Mouse (Mus musculus): Measurements from ENCODE around the gene Olfr1410.

Gene Olfr1410

DNA sequence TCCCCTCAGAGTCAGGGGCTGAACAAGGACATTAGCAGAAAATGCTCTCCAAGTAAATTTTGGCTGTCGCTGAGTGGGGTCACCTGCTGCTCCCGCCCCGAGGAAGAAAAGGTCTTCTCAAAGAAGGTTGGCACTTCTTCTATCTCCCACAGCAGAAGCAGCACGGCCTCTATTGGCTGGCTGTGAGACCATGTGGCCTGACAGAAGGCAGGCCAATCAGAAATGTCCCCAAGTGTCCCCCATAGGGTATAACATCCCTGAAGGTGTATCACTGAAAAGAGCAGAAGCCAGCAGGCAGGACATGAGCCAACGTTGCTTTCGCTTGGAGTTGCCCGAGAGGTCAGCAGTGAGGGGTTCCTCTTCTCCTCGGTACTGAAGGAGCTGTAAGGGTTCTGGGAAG is 30.4 kb downstream of the Olfr1410 start:
- Histone ChIP-seq H3K4me1 (replicated peaks; ENCODE audit: low read depth, low read length) (peaks cover 33% of the 10 kb centered on the region), H3K36me3 (ENCODE audit: insufficient read depth, low read length) (peaks cover 45% of the 10 kb centered on the region), H3K27me3 (ENCODE audit: insufficient read depth, low read length) (no peaks in the 10 kb centered on the region), H3K9me3 (ENCODE audit: low read length) (no peaks in the 10 kb centered on the region), H3K4me3 (replicated peaks; ENCODE audit: low read length) (no peak overlapping the region)
- TF ChIP-seq POU5F1 (IDR thresholded peaks at IDR 0.05; ENCODE audit: borderline replicate concordance, low read length) (no peak), CTCF (conservative IDR thresholded peaks at IDR 0.05; ENCODE audit: low read length) (no peak), NANOG (IDR thresholded peaks at IDR 0.05; ENCODE audit: borderline replicate concordance, low read length) (no peak)

DNA sequence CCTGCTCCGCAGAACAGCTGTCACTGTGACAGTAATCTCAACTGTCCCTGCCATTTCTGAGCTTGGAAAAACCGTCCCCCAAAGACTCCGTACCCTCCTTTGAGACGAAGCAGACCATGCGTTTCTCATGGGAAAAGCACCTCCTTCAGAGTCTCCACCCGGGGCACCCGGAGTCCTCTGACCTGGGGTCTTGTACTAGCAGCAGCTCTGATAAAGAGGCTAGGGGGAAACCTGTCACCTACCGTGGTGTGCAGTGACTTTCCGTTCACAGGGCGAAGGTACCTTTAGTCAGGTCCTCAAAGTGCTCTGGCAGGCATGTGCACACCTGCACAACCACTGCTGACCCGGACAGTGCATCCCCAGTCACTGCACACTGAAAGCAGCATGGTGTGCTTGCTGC is 31.1 kb downstream of the Olfr1410 start:
- H3K9me3 ChIP-seq (ENCODE audit: low read length) = no peaks in the 10 kb centered on the region
- no peaks in the 10 kb centered on the region for H3K27me3 ChIP-seq (ENCODE audit: insufficient read depth, low read length)
- TF ChIP-seq POU5F1 (IDR thresholded peaks at IDR 0.05; ENCODE audit: borderline replicate concordance, low read length) (no peak), NANOG (IDR thresholded peaks at IDR 0.05; ENCODE audit: borderline replicate concordance, low read length) (no peak), CTCF (conservative IDR thresholded peaks at IDR 0.05; ENCODE audit: low read length) (no peak)
- H3K4me1 ChIP-seq (replicated peaks; ENCODE audit: low read depth, low read length) = peaks cover 37% of the 10 kb centered on the region
- H3K36me3 ChIP-seq (ENCODE audit: insufficient read depth, low read length) = peaks cover 45% of the 10 kb centered on the region
- no peak overlapping the region for H3K4me3 ChIP-seq (replicated peaks; ENCODE audit: low read length)

DNA sequence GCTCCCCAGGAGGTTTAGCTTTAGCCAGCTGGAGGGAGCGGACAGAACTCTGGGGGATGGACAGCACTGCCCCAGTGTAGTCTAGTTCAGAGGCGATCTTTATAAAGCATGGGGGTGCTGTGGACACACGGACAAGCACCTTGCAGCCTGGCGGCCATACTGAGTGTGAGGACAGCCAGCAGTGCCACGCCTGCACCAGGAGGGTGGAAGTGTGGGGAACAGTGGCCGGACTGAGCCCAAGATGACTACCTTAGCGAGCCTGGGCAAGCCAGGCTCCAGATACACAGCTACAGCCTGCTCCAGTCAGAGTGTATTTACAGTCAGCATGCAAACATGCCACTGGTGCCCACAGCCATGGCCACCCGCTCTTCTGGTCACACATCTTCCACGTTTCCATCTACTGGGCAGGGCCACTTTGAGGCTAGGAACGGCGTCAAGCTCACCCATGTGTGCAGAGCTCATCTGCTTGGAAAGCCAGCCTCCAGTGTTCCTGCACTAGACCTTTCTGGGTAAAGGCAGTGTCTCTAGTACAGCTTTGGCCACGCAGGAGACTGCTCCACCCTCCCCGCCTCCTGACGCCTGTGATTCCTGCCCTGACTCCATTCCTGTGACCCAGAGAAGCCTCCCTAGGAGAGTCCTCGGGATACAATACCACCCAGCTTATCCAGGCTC is 32.1 kb downstream of the Olfr1410 start:
- TF ChIP-seq POU5F1 (IDR thresholded peaks at IDR 0.05; ENCODE audit: borderline replicate concordance, low read length) = no peak
- TF ChIP-seq CTCF (conservative IDR thresholded peaks at IDR 0.05; ENCODE audit: low read length) = no peak
- no peak for TF ChIP-seq NANOG (IDR thresholded peaks at IDR 0.05; ENCODE audit: borderline replicate concordance, low read length)
- H3K9me3 ChIP-seq (ENCODE audit: low read length) = no peaks in the 10 kb centered on the region
- no peaks in the 10 kb centered on the region for H3K27me3 ChIP-seq (ENCODE audit: insufficient read depth, low read length)
- no peak overlapping the region for H3K4me3 ChIP-seq (replicated peaks; ENCODE audit: low read length)
- H3K4me1 ChIP-seq (replicated peaks; ENCODE audit: low read depth, low read length) = peaks cover 43% of the 10 kb centered on the region
- H3K36me3 ChIP-seq (ENCODE audit: insufficient read depth, low read length) = peaks cover 45% of the 10 kb centered on the region

DNA sequence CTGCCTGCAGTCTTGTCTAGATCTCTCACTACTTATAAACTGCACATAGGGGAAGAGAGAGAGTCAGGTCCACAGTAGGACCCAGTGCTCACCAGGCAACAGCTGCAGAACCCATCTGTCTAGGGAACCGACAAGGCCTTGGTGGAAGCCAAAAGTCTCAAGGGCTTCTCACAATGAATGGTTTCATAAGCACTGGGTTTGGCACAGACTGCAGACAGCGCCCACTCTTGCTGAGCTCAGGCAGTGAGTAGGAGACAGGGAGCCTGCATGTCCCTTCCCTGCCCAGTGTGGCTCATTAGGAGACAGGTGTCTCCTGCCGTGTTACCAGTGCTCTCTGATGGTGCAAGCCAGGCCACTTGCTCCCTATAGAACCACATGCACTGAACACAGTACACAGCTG is 32.6 kb downstream of the Olfr1410 start:
- Histone ChIP-seq H3K36me3 (ENCODE audit: insufficient read depth, low read length) (peaks cover 45% of the 10 kb centered on the region), H3K4me3 (replicated peaks; ENCODE audit: low read length) (no peak overlapping the region), H3K4me1 (replicated peaks; ENCODE audit: low read depth, low read length) (peaks cover 43% of the 10 kb centered on the region), H3K9me3 (ENCODE audit: low read length) (no peaks in the 10 kb centered on the region), H3K27me3 (ENCODE audit: insufficient read depth, low read length) (no peaks in the 10 kb centered on the region)
- TF ChIP-seq POU5F1 (IDR thresholded peaks at IDR 0.05; ENCODE audit: borderline replicate concordance, low read length) (no peak), CTCF (conservative IDR thresholded peaks at IDR 0.05; ENCODE audit: low read length) (no peak), NANOG (IDR thresholded peaks at IDR 0.05; ENCODE audit: borderline replicate concordance, low read length) (no peak)

DNA sequence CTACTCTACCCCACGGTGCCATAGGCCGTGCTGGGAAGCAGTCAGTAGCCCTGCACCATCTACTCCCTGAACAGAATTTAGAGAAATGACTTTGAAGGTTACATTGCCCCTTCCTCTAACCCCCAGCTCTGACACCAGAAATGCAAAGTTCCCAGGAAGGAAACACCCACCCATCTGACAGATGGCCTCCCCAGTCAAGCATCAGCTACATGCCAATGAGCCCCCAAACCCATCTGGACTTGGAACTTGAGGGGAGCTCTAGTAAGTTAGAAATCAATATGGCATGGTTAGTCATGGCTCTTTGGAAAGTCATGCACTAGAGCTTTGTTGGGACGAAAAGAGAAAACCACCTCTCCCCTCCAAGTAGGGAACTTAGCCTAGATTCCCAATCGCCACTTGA is 33.2 kb downstream of the Olfr1410 start:
- Histone ChIP-seq H3K9me3 (ENCODE audit: low read length) (no peaks in the 10 kb centered on the region), H3K4me1 (replicated peaks; ENCODE audit: low read depth, low read length) (peaks cover 43% of the 10 kb centered on the region), H3K36me3 (ENCODE audit: insufficient read depth, low read length) (peaks cover 45% of the 10 kb centered on the region), H3K27me3 (ENCODE audit: insufficient read depth, low read length) (no peaks in the 10 kb centered on the region), H3K4me3 (replicated peaks; ENCODE audit: low read length) (no peak overlapping the region)
- TF ChIP-seq NANOG (IDR thresholded peaks at IDR 0.05; ENCODE audit: borderline replicate concordance, low read length) = no peak
- TF ChIP-seq CTCF (conservative IDR thresholded peaks at IDR 0.05; ENCODE audit: low read length) = no peak
- no peak for TF ChIP-seq POU5F1 (IDR thresholded peaks at IDR 0.05; ENCODE audit: borderline replicate concordance, low read length)

DNA sequence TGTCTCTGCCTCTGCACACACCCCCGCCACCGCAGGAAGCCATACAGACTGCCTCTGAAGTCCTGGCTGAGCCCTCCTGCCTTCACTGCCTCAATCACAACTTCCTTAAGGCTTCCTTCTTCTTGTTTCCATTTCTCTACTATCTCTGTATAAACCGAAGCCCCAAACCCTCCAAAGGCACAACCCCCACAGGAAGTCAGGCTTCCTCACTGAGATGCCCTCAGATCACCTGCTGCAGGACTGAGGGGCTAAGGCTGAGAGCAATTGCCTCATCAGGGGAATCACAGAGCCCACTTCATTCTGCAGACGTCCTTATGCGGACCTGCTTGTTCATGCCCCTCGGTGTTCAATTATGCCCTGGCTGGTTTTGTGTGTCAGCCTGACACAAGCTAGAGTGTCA is 34.8 kb downstream of the Olfr1410 start:
- Histone ChIP-seq H3K27me3 (ENCODE audit: insufficient read depth, low read length) (peaks cover 4% of the 10 kb centered on the region), H3K36me3 (ENCODE audit: insufficient read depth, low read length) (peaks cover 45% of the 10 kb centered on the region)

DNA sequence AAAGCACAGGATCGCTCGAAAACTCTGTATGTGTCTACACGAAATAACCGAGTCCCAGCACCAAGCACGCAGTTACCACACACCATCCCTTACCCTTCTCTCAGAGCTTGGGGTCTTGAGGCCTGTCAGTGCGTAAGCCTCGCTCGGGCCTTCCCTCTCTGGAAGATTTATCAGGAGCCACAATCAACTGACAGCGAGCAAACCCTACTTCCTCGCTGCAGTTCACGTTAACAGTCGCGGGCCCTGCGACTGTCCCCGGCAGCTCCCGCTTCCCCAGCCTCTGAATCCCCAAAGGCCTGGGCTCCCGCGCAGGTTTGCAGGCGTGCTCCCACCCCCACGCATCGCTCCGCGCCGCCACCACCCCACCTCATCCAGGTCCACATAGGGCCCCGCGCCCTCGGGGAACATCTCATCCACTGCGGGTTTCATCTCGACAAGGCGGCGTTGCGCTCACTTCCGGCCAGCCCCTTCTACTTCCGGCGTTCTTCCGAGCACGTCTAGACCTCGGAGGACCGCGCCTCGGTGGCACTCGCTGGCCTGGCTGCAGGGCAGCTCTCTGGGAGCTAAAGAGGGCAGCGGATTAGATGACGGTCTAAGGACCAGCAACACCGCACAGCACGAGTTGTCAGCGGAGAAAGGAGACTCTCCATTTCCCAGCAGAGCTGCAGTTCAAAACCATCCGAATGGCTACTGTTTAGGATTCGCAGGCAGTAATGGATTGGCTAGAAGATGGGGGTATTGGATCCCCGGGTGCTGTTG is 36.1 kb downstream of the Olfr1410 start, which contains the start of gene Cops9:
Gene Cops9 (minus strand): TSS at position 472 of the 759 bp plus-strand sequence.
- peak within 1 kb of the TSS; percentile 92 for H3K4me3 ChIP-seq (replicated peaks; ENCODE audit: low read length)
- H3K9me3 ChIP-seq (ENCODE audit: low read length) = no peaks in the 10 kb centered on the region
- peaks cover 15% of the 10 kb centered on the region for H3K27me3 ChIP-seq (ENCODE audit: insufficient read depth, low read length)
- TF ChIP-seq POU5F1 (IDR thresholded peaks at IDR 0.05; ENCODE audit: borderline replicate concordance, low read length) (no peak), NANOG (IDR thresholded peaks at IDR 0.05; ENCODE audit: borderline replicate concordance, low read length) (no peak), CTCF (conservative IDR thresholded peaks at IDR 0.05; ENCODE audit: low read length) (no peak)
- peaks cover 37% of the 10 kb centered on the region for H3K4me1 ChIP-seq (replicated peaks; ENCODE audit: low read depth, low read length)
- peaks cover 34% of the 10 kb centered on the region for H3K36me3 ChIP-seq (ENCODE audit: insufficient read depth, low read length)

More for the DNA sequence above, 34.8 kb downstream of the Olfr1410 start:
- peaks cover 37% of the 10 kb centered on the region for H3K4me1 ChIP-seq (replicated peaks; ENCODE audit: low read depth, low read length)
- H3K9me3 ChIP-seq (ENCODE audit: low read length) = no peaks in the 10 kb centered on the region
- TF ChIP-seq CTCF (conservative IDR thresholded peaks at IDR 0.05; ENCODE audit: low read length) (no peak), POU5F1 (IDR thresholded peaks at IDR 0.05; ENCODE audit: borderline replicate concordance, low read length) (no peak), NANOG (IDR thresholded peaks at IDR 0.05; ENCODE audit: borderline replicate concordance, low read length) (no peak)
- H3K4me3 ChIP-seq (replicated peaks; ENCODE audit: low read length) = peak overlapping the region; percentile 92; the same call in 1 of the 2 replicates

DNA sequence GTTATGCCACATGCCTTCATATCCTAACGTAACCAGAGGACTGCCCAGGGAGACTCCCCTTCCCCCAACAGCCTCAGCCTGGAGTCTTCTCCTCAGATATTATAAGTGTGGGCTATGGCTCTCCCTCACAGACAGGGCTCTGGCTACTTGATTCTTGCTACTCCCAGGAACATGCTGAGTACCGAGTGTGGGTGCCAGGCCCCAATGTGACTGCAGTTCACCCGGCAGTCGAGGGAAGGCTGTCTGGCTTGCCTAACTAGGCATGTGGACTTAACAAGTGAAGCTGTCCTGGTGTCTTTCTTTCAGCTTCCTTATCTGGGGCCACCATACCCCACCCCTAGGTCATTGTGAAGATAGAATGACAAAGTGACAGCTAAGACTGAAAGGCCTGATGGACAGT is 38.1 kb downstream of the Olfr1410 start:
- peaks cover 21% of the 10 kb centered on the region for H3K27me3 ChIP-seq (ENCODE audit: insufficient read depth, low read length)
- H3K9me3 ChIP-seq (ENCODE audit: low read length) = no peaks in the 10 kb centered on the region
- TF ChIP-seq POU5F1 (IDR thresholded peaks at IDR 0.05; ENCODE audit: borderline replicate concordance, low read length) = no peak
- TF ChIP-seq NANOG (IDR thresholded peaks at IDR 0.05; ENCODE audit: borderline replicate concordance, low read length) = no peak
- TF ChIP-seq CTCF (conservative IDR thresholded peaks at IDR 0.05; ENCODE audit: low read length) = no peak
- peaks cover 14% of the 10 kb centered on the region for H3K36me3 ChIP-seq (ENCODE audit: insufficient read depth, low read length)
- peaks cover 46% of the 10 kb centered on the region for H3K4me1 ChIP-seq (replicated peaks; ENCODE audit: low read depth, low read length)
- H3K4me3 ChIP-seq (replicated peaks; ENCODE audit: low read length) = no peak overlapping the region
